Mouse (Mus musculus): ENCODE data around the gene Inpp4b. TPM values are rescaled to one million over a fixed set of nuclear protein-coding genes. Genes with fewer than 3 reads are reported as not detected.

Gene Inpp4b
- polyA plus RNA-seq, 2 experiments = 3.4 to 14.0 TPM

DNA sequence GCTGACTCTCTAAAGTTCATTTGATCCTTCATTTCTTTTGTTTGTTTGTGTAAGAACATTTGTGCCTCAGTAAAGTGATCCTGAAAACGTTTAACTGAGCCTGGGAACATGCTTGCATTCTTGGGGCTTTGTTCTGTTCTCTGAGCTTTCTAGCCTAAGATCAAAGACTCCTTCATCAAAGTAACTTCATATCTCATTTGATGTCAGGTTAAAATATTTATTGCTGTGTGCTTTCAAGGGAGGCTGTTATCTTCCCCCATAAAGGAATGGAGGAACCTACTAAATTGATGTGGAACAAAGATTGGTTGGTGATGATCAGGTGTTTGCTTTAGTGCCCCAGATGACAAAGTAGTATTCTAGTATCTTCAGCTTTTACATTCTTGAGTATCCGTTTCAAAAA, 352.5 kb downstream of the Inpp4b start:
- ATAC-seq (ENCODE audit: low FRiP score, low read depth) = no peak
- no peak for TF ChIP-seq POLR2A (IDR thresholded peaks at IDR 0.05; ENCODE audit: borderline replicate concordance, extremely low read depth, insufficient read depth, insufficient read length)
- Histone ChIP-seq H3K4me1 (ENCODE audit: control insufficient read depth, insufficient read depth, low read length) (no peaks in the 10 kb centered on the region), H3K4me2 (replicated peaks; ENCODE audit: low read depth, low read length, severe bottlenecking) (no peak overlapping the region), H3K27me3 (ENCODE audit: control insufficient read depth, insufficient read depth, low read length) (no peaks in the 10 kb centered on the region), H3K4me3 (replicated peaks; ENCODE audit: low read length) (no peak overlapping the region), H3K9ac (ENCODE audit: low read depth, low read length, severe bottlenecking) (no peak overlapping the region), H3K36me3 (ENCODE audit: control insufficient read depth, insufficient read depth, low read length) (no peaks in the 10 kb centered on the region), H3K27ac (replicated peaks; ENCODE audit: low read depth, low read length) (no peak overlapping the region), H3K9me3 (ENCODE audit: control insufficient read depth, low read length) (no peaks in the 10 kb centered on the region)
- DNase-seq (ENCODE audit: low spot score) = no peak
- 18% methylated on average over 2 of the region's 2 CpGs for WGBS

DNA sequence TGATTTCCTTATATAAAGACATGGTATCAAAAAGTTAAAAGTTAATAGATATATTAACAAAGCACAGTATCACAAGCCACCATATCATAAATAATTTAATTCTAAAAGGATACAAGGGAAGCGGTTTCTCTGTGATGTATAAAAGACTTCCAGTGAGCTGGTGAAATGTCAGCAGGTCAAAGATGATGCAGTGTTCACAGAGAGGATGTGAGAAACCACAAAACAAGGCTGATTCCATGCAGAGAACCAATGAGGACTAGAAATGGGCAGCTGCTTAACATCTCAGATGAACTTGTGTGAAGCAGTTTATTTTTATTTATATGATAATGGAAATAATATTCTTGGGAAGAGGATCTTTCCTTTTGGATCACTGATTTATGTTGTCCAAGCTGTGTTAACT, 359.7 kb downstream of the Inpp4b start:
- Histone ChIP-seq H3K4me1 (ENCODE audit: control insufficient read depth, insufficient read depth, low read length) (no peaks in the 10 kb centered on the region), H3K27me3 (ENCODE audit: control insufficient read depth, insufficient read depth, low read length) (no peaks in the 10 kb centered on the region), H3K9me3 (ENCODE audit: control insufficient read depth, low read length) (no peaks in the 10 kb centered on the region), H3K36me3 (ENCODE audit: control insufficient read depth, insufficient read depth, low read length) (no peaks in the 10 kb centered on the region), H3K4me3 (replicated peaks; ENCODE audit: low read length) (no peak overlapping the region), H3K27ac (replicated peaks; ENCODE audit: low read depth, low read length) (no peak overlapping the region), H3K4me2 (replicated peaks; ENCODE audit: low read depth, low read length, severe bottlenecking) (no peak overlapping the region), H3K9ac (ENCODE audit: low read depth, low read length, severe bottlenecking) (no peak overlapping the region)
- DNase-seq (ENCODE audit: low spot score) (no peak), ATAC-seq (ENCODE audit: low FRiP score, low read depth) (no peak)
- 85% methylated on average over 1 of the region's 1 CpGs for WGBS
- no peak for TF ChIP-seq POLR2A (IDR thresholded peaks at IDR 0.05; ENCODE audit: borderline replicate concordance, extremely low read depth, insufficient read depth, insufficient read length)

GRCm38 (mm10) chr8:81703571-81704365, 361.4 kb downstream of the Inpp4b start:
- no peaks in the 10 kb centered on the region for H3K27me3 ChIP-seq (ENCODE audit: control insufficient read depth, insufficient read depth, low read length)
- H3K36me3 ChIP-seq (ENCODE audit: control insufficient read depth, insufficient read depth, low read length) = no peaks in the 10 kb centered on the region
- no peak overlapping the region for H3K4me3 ChIP-seq (replicated peaks; ENCODE audit: low read length)
- H3K27ac ChIP-seq (replicated peaks; ENCODE audit: low read depth, low read length) = no peak overlapping the region
- no peaks in the 10 kb centered on the region for H3K9me3 ChIP-seq (ENCODE audit: control insufficient read depth, low read length)
- H3K4me1 ChIP-seq (ENCODE audit: control insufficient read depth, insufficient read depth, low read length) = no peaks in the 10 kb centered on the region
- no peak for TF ChIP-seq POLR2A (IDR thresholded peaks at IDR 0.05; ENCODE audit: borderline replicate concordance, extremely low read depth, insufficient read depth, insufficient read length)
- no peak overlapping the region for H3K4me2 ChIP-seq (replicated peaks; ENCODE audit: low read depth, low read length, severe bottlenecking)
- DNase-seq (ENCODE audit: low spot score) = no peak
- no peak for ATAC-seq (ENCODE audit: low FRiP score, low read depth)
- H3K9ac ChIP-seq (ENCODE audit: low read depth, low read length, severe bottlenecking) = no peak overlapping the region
- WGBS = 70% methylated on average over 3 of the region's 3 CpGs

- no peak for TF ChIP-seq POLR2A (IDR thresholded peaks at IDR 0.05; ENCODE audit: borderline replicate concordance, extremely low read depth, insufficient read depth, insufficient read length)
- H3K9me3 ChIP-seq (ENCODE audit: control insufficient read depth, low read length) = no peaks in the 10 kb centered on the region
- no peak overlapping the region for H3K4me2 ChIP-seq (replicated peaks; ENCODE audit: low read depth, low read length, severe bottlenecking)
- DNase-seq (ENCODE audit: low spot score) (no peak), ATAC-seq (ENCODE audit: low FRiP score, low read depth) (no peak)
- H3K4me3 ChIP-seq (replicated peaks; ENCODE audit: low read length) = no peak overlapping the region
- no peak overlapping the region for H3K9ac ChIP-seq (ENCODE audit: low read depth, low read length, severe bottlenecking)
- H3K27me3 ChIP-seq (ENCODE audit: control insufficient read depth, insufficient read depth, low read length) = no peaks in the 10 kb centered on the region
- WGBS = 56% methylated on average over 1 of the region's 1 CpGs
- no peaks in the 10 kb centered on the region for H3K36me3 ChIP-seq (ENCODE audit: control insufficient read depth, insufficient read depth, low read length)
- H3K27ac ChIP-seq (replicated peaks; ENCODE audit: low read depth, low read length) = no peak overlapping the region
- H3K4me1 ChIP-seq (ENCODE audit: control insufficient read depth, insufficient read depth, low read length) = no peaks in the 10 kb centered on the region
These were observed 365.1 kb downstream of the Inpp4b start for GRCm38 (mm10) chr8:81707436-81707835.

DNA sequence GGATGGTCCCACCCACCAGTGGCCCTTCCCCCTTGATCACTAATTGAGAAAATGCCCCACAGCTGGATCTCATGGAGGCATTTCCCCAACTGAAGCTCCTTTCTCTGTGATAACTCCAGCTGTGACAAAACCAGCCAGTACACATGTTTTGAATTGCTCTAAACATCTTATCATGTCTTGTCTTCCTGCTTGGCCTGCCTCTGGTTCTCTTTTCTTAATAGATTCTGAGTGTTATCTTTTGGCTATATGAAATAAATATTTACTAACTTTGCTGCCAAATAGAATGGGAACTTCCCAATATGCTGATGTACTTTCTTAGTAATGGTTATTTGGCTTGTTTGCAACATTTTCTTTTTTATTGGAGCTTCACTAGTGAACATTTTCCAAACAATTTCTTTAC, 389.0 kb downstream of the Inpp4b start:
- Histone ChIP-seq H3K4me3 (replicated peaks; ENCODE audit: low read length) (no peak overlapping the region), H3K27ac (replicated peaks; ENCODE audit: low read depth, low read length) (no peak overlapping the region), H3K9ac (ENCODE audit: low read depth, low read length, severe bottlenecking) (no peak overlapping the region), H3K36me3 (ENCODE audit: control insufficient read depth, insufficient read depth, low read length) (no peaks in the 10 kb centered on the region), H3K9me3 (ENCODE audit: control insufficient read depth, low read length) (no peaks in the 10 kb centered on the region), H3K4me2 (replicated peaks; ENCODE audit: low read depth, low read length, severe bottlenecking) (no peak overlapping the region), H3K4me1 (ENCODE audit: control insufficient read depth, insufficient read depth, low read length) (no peaks in the 10 kb centered on the region), H3K27me3 (ENCODE audit: control insufficient read depth, insufficient read depth, low read length) (no peaks in the 10 kb centered on the region)
- DNase-seq (ENCODE audit: low spot score) (no peak), ATAC-seq (ENCODE audit: low FRiP score, low read depth) (no peak)
- no peak for TF ChIP-seq POLR2A (IDR thresholded peaks at IDR 0.05; ENCODE audit: borderline replicate concordance, extremely low read depth, insufficient read depth, insufficient read length)
